Mouse (Mus musculus): ENCODE measurements around the gene Entpd1. TPM values are rescaled to one million over a fixed set of nuclear protein-coding genes. Genes with fewer than 3 reads are reported as not detected.

Entpd1 gene
- 62.9 TPM for polyA plus RNA-seq (2017; shearing (Covaris generic))

DNA sequence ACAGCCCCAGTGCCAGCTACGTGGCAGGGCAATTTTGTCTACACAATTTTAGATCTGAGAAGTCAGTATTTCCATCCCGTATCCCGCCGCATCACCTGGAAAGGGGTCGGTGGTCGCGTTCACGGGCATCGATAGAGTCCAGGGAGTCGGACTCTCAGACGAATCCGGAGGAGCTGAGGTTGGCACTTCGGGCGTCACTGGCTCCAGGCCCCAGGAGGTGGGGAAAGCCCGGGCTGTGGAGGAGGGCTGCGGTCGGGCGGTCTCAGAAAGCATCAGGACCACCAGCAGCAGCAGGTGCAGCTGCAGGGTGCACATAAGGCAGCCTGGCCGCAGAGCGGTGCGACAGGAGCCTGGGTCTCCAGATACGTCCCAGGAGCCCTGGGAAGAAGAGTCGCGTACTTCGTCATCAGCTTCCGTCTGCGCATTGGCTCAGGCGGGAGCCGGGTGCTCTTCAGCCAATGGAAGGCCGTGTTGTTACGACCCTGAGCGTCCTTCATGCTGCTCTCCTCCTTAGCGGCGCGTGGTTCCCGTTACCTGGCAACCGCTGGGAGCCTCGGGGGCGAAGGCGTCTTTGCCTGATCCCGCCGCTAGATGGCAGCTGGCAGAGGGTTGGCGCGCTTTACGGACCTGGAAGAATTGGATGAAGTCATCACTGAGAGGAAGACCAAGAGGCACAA lies at the start of gene Entpd1, which contains the start of gene Tctn3:
Entpd1 (plus strand) TSS at position 537 of the 677 bp plus-strand sequence.
Tctn3 (minus strand) TSS at position 404 of the 677 bp plus-strand sequence.

DNA sequence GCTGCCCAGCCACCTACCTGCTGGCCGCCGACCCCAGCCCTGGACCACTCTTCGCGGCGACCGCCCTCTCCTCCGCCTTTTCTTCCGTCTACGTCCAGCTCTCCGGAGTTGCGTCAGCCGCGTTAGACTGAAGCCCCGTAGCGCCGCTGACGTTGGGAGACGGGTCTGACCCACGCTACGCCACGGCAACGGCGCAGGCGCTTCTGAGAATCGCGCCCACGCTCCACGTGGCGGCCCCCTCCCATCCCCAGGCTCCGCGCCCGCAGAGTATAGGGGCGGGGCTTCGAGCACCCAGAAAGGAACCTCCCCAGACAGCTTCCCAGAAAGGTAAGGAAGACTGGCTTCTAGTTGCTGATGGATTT lies 23.9 kb upstream of the Entpd1 start, which contains the start of gene Aldh18a1:
Aldh18a1 (minus strand) TSS at position 171 of the 362 bp plus-strand sequence.

DNA sequence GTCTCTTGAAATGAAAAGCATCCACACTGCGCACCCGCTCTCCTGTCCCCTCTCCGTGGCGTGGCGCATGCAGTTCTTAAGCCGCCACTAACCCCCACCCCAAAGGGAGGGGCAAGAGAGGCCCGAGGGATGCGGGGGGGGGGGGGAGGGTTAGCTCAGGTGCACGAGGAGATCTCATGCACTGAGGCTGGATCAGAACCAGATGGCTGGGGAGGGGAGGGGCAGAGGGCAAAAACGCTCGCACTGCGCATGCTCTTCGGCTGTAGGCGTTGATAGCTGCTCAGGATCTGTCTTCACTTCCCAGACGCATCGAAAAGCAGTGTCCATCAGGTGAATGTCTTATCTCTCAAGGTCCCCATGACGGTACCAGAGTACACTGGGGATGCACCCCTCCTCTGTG lies 136.4 kb downstream of the Entpd1 start, which contains the start of gene Cc2d2b:
Cc2d2b (plus strand) TSS at position 195 of the 400 bp plus-strand sequence.

Other genes starting within 250 kb of the Entpd1 start
- 30.9 TPM for gene Sorbs1, start 98.6 kb upstream of the Entpd1 start, polyA plus RNA-seq (2017; shearing (Covaris generic))
- gene Aldh18a1, start 23.9 kb upstream of the Entpd1 start, polyA plus RNA-seq (2017; shearing (Covaris generic)), result 93.2 TPM
- gene Tctn3, start 133 bp upstream of the Entpd1 start, polyA plus RNA-seq (2017; shearing (Covaris generic)), result 14.7 TPM
- 0.59 TPM for gene Cc2d2b, start 136.4 kb downstream of the Entpd1 start, polyA plus RNA-seq (2017; shearing (Covaris generic))
- gene Ccnj, start 218.9 kb downstream of the Entpd1 start, polyA plus RNA-seq (2017; shearing (Covaris generic)), result 2.0 TPM